Mouse (Mus musculus) liver, adult (tissue): ENCODE measurements around the gene Gm49776.

ENCODE experiments used
- GATA4 ChIP-seq: IDR thresholded peaks from 2 replicates; pipeline ENCODE4 v1.6.1; 2014; ENCODE audit warnings: mild to moderate bottlenecking, low read length; ENCODE audit not compliant: insufficient replicate concordance

The Gm49776 gene

GRCm38 (mm10) chr16:18197881-18198280 is 60.2 kb downstream of the Gm49776 start:
- TF ChIP-seq GATA4 = no peak
